Mouse (Mus musculus) intestine, embryonic 15.5 days (tissue): ENCODE measurements around the gene Lrrc30. TPM values are rescaled to one million over a fixed set of nuclear protein-coding genes. Genes with fewer than 3 reads are reported as not detected.

Experiments
- ATAC-seq: fragments of 200-750 bp; cut with Nextera tagmentation; 2 replicates; pipeline ENCODE4 v1.8.0; 2017; ENCODE audit warnings: moderate TSS enrichment, moderate library complexity
- H3K27ac ChIP-seq: fragments of 300-500 bp; sonication (generic); 2 replicates; pipeline ENCODE4 v1.5.1; 2015; ENCODE audit warnings: mild to moderate bottlenecking, inconsistent platforms
- H3K27me3 ChIP-seq: fragments of 300-500 bp; sonication (generic); replicated peaks from 2 replicates; pipeline ENCODE4 v1.6.1; 2015; ENCODE audit warnings: inconsistent platforms
- H3K36me3 ChIP-seq: fragments of 300-500 bp; sonication (generic); 2 replicates; pipeline ENCODE4 v1.6.1; 2015; ENCODE audit warnings: inconsistent platforms
- H3K4me1 ChIP-seq: fragments of 300-500 bp; sonication (generic); replicated peaks from 2 replicates; pipeline ENCODE4 v1.6.1; 2015; ENCODE audit warnings: inconsistent platforms
- H3K4me2 ChIP-seq: fragments of 300-500 bp; sonication (generic); replicated peaks from 2 replicates; pipeline ENCODE4 v1.6.1; 2015; ENCODE audit warnings: mild to moderate bottlenecking, inconsistent platforms
- H3K4me3 ChIP-seq: fragments of 300-500 bp; sonication (generic); replicated peaks from 2 replicates; pipeline ENCODE4 v1.5.1; 2015; ENCODE audit warnings: inconsistent platforms
- H3K9ac ChIP-seq: fragments of 300-500 bp; sonication (generic); 2 replicates; pipeline ENCODE4 v1.6.1; 2015; ENCODE audit warnings: inconsistent platforms
- H3K9me3 ChIP-seq: fragments of 300-500 bp; sonication (generic); 2 replicates; pipeline ENCODE4 v1.6.1; 2016; ENCODE audit warnings: inconsistent platforms
- WGBS: fragments of 180-500 bp; shearing (Covaris S2); methylation state at CpG from one replicate; pipeline ENCODE4 v1.1.7; 2015; 5-methylcytosine and 5-hydroxymethylcytosine counted together
- polyA plus RNA-seq: library from polyadenylated mRNA; unstranded; fragments of >200 nt; fragmentation: Nextera tagmentation; extraction: Ambion mirVana; gene quantifications from 2 replicates; pipeline ENCODE4 v1.2.1, GENCODE M21; 2015

Lrrc30 gene
- not detected in 2 replicates for polyA plus RNA-seq

- no peak within 1 kb of the TSS for H3K27ac ChIP-seq
- no peaks in the 10 kb centered on the region for H3K36me3 ChIP-seq
- H3K9me3 ChIP-seq: no peaks in the 10 kb centered on the region
- no peak for ATAC-seq
- no peak within 1 kb of the TSS for H3K9ac ChIP-seq
- H3K4me3 ChIP-seq: no peak within 1 kb of the TSS
- no peaks in the 10 kb centered on the region for H3K27me3 ChIP-seq
- 71% methylated on average over 13 of the region's 13 CpGs for WGBS
- no peaks in the 10 kb centered on the region for H3K4me1 ChIP-seq
- no peak within 1 kb of the TSS for H3K4me2 ChIP-seq
Measured at GRCm38 (mm10) chr17:67632676-67633339, at the start of gene Lrrc30. Gene Lrrc30 (minus strand): TSS chr17:67632723.

- H3K36me3 ChIP-seq: no peaks in the 10 kb centered on the region
- no peak overlapping the region for H3K4me3 ChIP-seq
- H3K9me3 ChIP-seq: no peaks in the 10 kb centered on the region
- H3K4me2 ChIP-seq: no peak overlapping the region
- ATAC-seq: no peak
- WGBS: 57% methylated on average over 6 of the region's 6 CpGs
- H3K27me3 ChIP-seq: no peaks in the 10 kb centered on the region
- H3K27ac ChIP-seq: no peak overlapping the region
- peaks cover 10% of the 10 kb centered on the region; the same call in 1 of the 2 replicates for H3K4me1 ChIP-seq
- H3K9ac ChIP-seq: no peak overlapping the region
Measured at GRCm38 (mm10) chr17:67681084-67681483, 48.6 kb upstream of the Lrrc30 start.

GRCm38 (mm10) chr17:67678576-67678975, 46.1 kb upstream of the Lrrc30 start:
- ATAC-seq: no peak
- WGBS: 77% methylated on average over 1 of the region's 1 CpGs
- H3K9ac ChIP-seq: no peak overlapping the region

GRCm38 (mm10) chr17:67667981-67668380, 35.5 kb upstream of the Lrrc30 start:
- Histone ChIP-seq H3K27ac (no peak overlapping the region), H3K4me3 (no peak overlapping the region), H3K9ac (no peak overlapping the region), H3K9me3 (no peaks in the 10 kb centered on the region), H3K4me2 (no peak overlapping the region), H3K4me1 (no peaks in the 10 kb centered on the region), H3K27me3 (no peaks in the 10 kb centered on the region), H3K36me3 (no peaks in the 10 kb centered on the region)
- WGBS: 17% methylated on average over 3 of the region's 3 CpGs
- no peak; the same call in 1 of the 2 replicates for ATAC-seq

More at GRCm38 (mm10) chr17:67678576-67678975, 46.1 kb upstream of the Lrrc30 start:
- no peaks in the 10 kb centered on the region for H3K9me3 ChIP-seq
- no peak overlapping the region for H3K4me2 ChIP-seq
- no peak overlapping the region for H3K27ac ChIP-seq
- no peak overlapping the region for H3K4me3 ChIP-seq
- no peaks in the 10 kb centered on the region for H3K4me1 ChIP-seq
- H3K36me3 ChIP-seq: no peaks in the 10 kb centered on the region
- no peaks in the 10 kb centered on the region for H3K27me3 ChIP-seq

- Histone ChIP-seq H3K9ac (no peak overlapping the region), H3K36me3 (no peaks in the 10 kb centered on the region), H3K4me2 (no peak overlapping the region), H3K9me3 (no peaks in the 10 kb centered on the region), H3K4me1 (no peaks in the 10 kb centered on the region), H3K4me3 (no peak overlapping the region), H3K27ac (no peak overlapping the region), H3K27me3 (no peaks in the 10 kb centered on the region)
- 52% methylated on average over 5 of the region's 5 CpGs for WGBS
- ATAC-seq: no peak
Measured at GRCm38 (mm10) chr17:67666981-67667380, 34.5 kb upstream of the Lrrc30 start.

- Histone ChIP-seq H3K4me2 (no peak overlapping the region), H3K9me3 (no peaks in the 10 kb centered on the region), H3K4me3 (no peak overlapping the region), H3K27ac (no peak overlapping the region), H3K9ac (no peak overlapping the region), H3K27me3 (no peaks in the 10 kb centered on the region), H3K36me3 (no peaks in the 10 kb centered on the region), H3K4me1 (no peaks in the 10 kb centered on the region)
- 62% methylated on average over 3 of the region's 3 CpGs for WGBS
- ATAC-seq: no peak
Measured at GRCm38 (mm10) chr17:67664299-67664698, 31.8 kb upstream of the Lrrc30 start.

- Histone ChIP-seq H3K9me3 (no peaks in the 10 kb centered on the region), H3K4me3 (no peak overlapping the region), H3K27me3 (no peaks in the 10 kb centered on the region), H3K27ac (no peak overlapping the region), H3K4me1 (no peaks in the 10 kb centered on the region), H3K9ac (no peak overlapping the region), H3K4me2 (no peak overlapping the region), H3K36me3 (no peaks in the 10 kb centered on the region)
- WGBS: 16% methylated on average over 4 of the region's 4 CpGs
- ATAC-seq: 0 out of 2 replicates have a peak, but pooled peaks have one; percentile 58
Measured at GRCm38 (mm10) chr17:67651506-67651905, 19.0 kb upstream of the Lrrc30 start.

- no peak overlapping the region for H3K4me2 ChIP-seq
- no peaks in the 10 kb centered on the region for H3K36me3 ChIP-seq
- ATAC-seq: no peak
- H3K4me1 ChIP-seq: 0 out of 2 replicates have a peak, but pooled peaks cover 5% of the 10 kb centered on the region
- no peaks in the 10 kb centered on the region for H3K9me3 ChIP-seq
- no peak overlapping the region for H3K4me3 ChIP-seq
- no peaks in the 10 kb centered on the region for H3K27me3 ChIP-seq
- no peak overlapping the region for H3K9ac ChIP-seq
- H3K27ac ChIP-seq: no peak overlapping the region
Measured at GRCm38 (mm10) chr17:67641627-67642026, 9.1 kb upstream of the Lrrc30 start.

- Histone ChIP-seq H3K4me3 (no peak overlapping the region), H3K4me2 (no peak overlapping the region), H3K9me3 (no peaks in the 10 kb centered on the region), H3K27ac (no peak overlapping the region), H3K9ac (no peak overlapping the region), H3K4me1 (0 out of 2 replicates have a peak, but pooled peaks cover 5% of the 10 kb centered on the region), H3K27me3 (no peaks in the 10 kb centered on the region), H3K36me3 (no peaks in the 10 kb centered on the region)
- no peak for ATAC-seq
- 64% methylated on average over 10 of the region's 10 CpGs for WGBS
Measured at GRCm38 (mm10) chr17:67638119-67638810, 5.7 kb upstream of the Lrrc30 start.

- ATAC-seq: no peak
- WGBS: 80% methylated on average over 2 of the region's 2 CpGs
- no peaks in the 10 kb centered on the region for H3K27me3 ChIP-seq
Measured at GRCm38 (mm10) chr17:67636951-67637350, 4.4 kb upstream of the Lrrc30 start.

GRCm38 (mm10) chr17:67636304-67636703, 3.8 kb upstream of the Lrrc30 start:
- no peak overlapping the region for H3K4me3 ChIP-seq
- H3K27ac ChIP-seq: no peak overlapping the region
- no peaks in the 10 kb centered on the region for H3K27me3 ChIP-seq
- H3K4me2 ChIP-seq: no peak overlapping the region
- 0 out of 2 replicates have a peak, but pooled peaks cover 5% of the 10 kb centered on the region for H3K4me1 ChIP-seq
- H3K9me3 ChIP-seq: no peaks in the 10 kb centered on the region
- no peak for ATAC-seq
- WGBS: 69% methylated on average over 3 of the region's 3 CpGs
- H3K36me3 ChIP-seq: no peaks in the 10 kb centered on the region
- H3K9ac ChIP-seq: no peak overlapping the region

More at GRCm38 (mm10) chr17:67636951-67637350, 4.4 kb upstream of the Lrrc30 start:
- Histone ChIP-seq H3K27ac (no peak overlapping the region), H3K9me3 (no peaks in the 10 kb centered on the region), H3K4me2 (no peak overlapping the region), H3K4me3 (no peak overlapping the region), H3K9ac (no peak overlapping the region), H3K4me1 (0 out of 2 replicates have a peak, but pooled peaks cover 5% of the 10 kb centered on the region), H3K36me3 (no peaks in the 10 kb centered on the region)

GRCm38 (mm10) chr17:67629746-67630145, 2.8 kb downstream of the Lrrc30 start:
- Histone ChIP-seq H3K4me3 (no peak overlapping the region), H3K4me2 (no peak overlapping the region), H3K9ac (no peak overlapping the region), H3K27me3 (no peaks in the 10 kb centered on the region), H3K27ac (no peak overlapping the region), H3K36me3 (no peaks in the 10 kb centered on the region), H3K4me1 (no peaks in the 10 kb centered on the region), H3K9me3 (no peaks in the 10 kb centered on the region)
- no peak for ATAC-seq
- 50% methylated on average over 3 of the region's 3 CpGs for WGBS
